Mouse (Mus musculus): ENCODE data around the gene Slc35a3. TPM values are rescaled to one million over a fixed set of nuclear protein-coding genes. Genes with fewer than 3 reads are reported as not detected.
"Not testable (repeated sequence)": the region's sequence is repeated elsewhere in the genome, so short reads cannot be mapped to it uniquely, and the experiment has no call there.

Slc35a3 gene
- polyA plus RNA-seq, 1 experiment from 2014 or later, result 7.7 TPM

GRCm38 (mm10) chr3:116664281-116664680, 48.4 kb downstream of the Slc35a3 start:
- H3K9ac ChIP-seq (ENCODE audit: low read depth, low read length); H3K9me3 ChIP-seq (ENCODE audit: control insufficient read depth, low read length); H3K4me3 ChIP-seq (ENCODE audit: low read depth, low read length); H3K27me3 ChIP-seq (ENCODE audit: control insufficient read depth, insufficient read depth, low read length); H3K4me2 ChIP-seq (replicated peaks; ENCODE audit: low read depth, low read length); DNase-seq (ENCODE audit: low spot score); H3K4me1 ChIP-seq (replicated peaks; ENCODE audit: control insufficient read depth, insufficient read depth, low read length); H3K27ac ChIP-seq (ENCODE audit: low read depth, low read length); ATAC-seq (ENCODE audit: low FRiP score); H3K36me3 ChIP-seq (ENCODE audit: control insufficient read depth, insufficient read depth, low read length): not testable (repeated sequence)
- WGBS, result 91% methylated on average over 9 of the region's 9 CpGs

GRCm38 (mm10) chr3:116662463-116662863, 50.2 kb downstream of the Slc35a3 start, which contains the start of gene Mfsd14a:
Mfsd14a (minus strand) TSS chr3:116662677.
- Histone ChIP-seq H3K4me3 (ENCODE audit: low read depth, low read length) (peak within 1 kb of the TSS; percentile 97), H3K36me3 (ENCODE audit: control insufficient read depth, insufficient read depth, low read length) (no peaks in the 10 kb centered on the region), H3K4me1 (replicated peaks; ENCODE audit: control insufficient read depth, insufficient read depth, low read length) (no peaks in the 10 kb centered on the region), H3K4me2 (replicated peaks; ENCODE audit: low read depth, low read length) (peak within 1 kb of the TSS; percentile 50), H3K9me3 (ENCODE audit: control insufficient read depth, low read length) (no peaks in the 10 kb centered on the region), H3K27me3 (ENCODE audit: control insufficient read depth, insufficient read depth, low read length) (no peaks in the 10 kb centered on the region), H3K9ac (ENCODE audit: low read depth, low read length) (peak within 1 kb of the TSS; percentile 98), H3K27ac (ENCODE audit: low read depth, low read length) (peak within 1 kb of the TSS; percentile 91)
- ATAC-seq (ENCODE audit: low FRiP score), result peak; percentile 99
- peak; percentile 98 for DNase-seq (ENCODE audit: low spot score)
- WGBS, result 0% methylated on average over 38 of the region's 39 CpGs

DNA sequence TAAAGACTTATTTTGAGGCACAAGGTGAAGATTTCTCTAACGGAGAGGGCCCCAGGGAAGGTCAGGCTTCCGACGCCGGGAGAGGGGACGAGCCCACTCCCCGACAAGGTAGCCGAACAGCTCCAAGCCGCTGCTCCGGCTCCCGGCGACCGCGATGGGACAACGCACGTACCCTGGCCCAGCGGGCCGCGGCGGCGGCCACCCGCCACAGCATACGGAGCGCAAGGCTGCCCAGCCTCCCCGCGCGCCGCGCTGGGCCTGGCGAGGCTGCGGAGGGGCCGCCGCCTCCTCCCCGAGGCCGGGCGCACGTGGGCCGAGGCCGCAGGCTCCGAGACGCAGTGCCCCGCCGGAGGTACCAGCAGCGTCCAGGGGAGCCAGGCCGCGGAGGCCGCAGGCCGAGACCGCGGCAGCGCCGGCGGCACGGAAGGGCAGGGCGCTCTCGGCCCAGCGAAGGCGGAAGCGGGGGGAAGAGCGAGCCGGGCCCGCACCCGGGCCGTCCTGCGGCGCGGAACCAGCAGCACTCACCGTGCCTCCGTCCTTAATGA, 50.7 kb downstream of the Slc35a3 start:
- Histone ChIP-seq H3K27me3 (ENCODE audit: control insufficient read depth, insufficient read depth, low read length) (no peaks in the 10 kb centered on the region), H3K4me2 (replicated peaks; ENCODE audit: low read depth, low read length) (peak overlapping the region; percentile 50), H3K27ac (ENCODE audit: low read depth, low read length) (peak overlapping the region; percentile 91), H3K9me3 (ENCODE audit: control insufficient read depth, low read length) (no peaks in the 10 kb centered on the region), H3K4me1 (replicated peaks; ENCODE audit: control insufficient read depth, insufficient read depth, low read length) (no peaks in the 10 kb centered on the region), H3K36me3 (ENCODE audit: control insufficient read depth, insufficient read depth, low read length) (no peaks in the 10 kb centered on the region), H3K9ac (ENCODE audit: low read depth, low read length) (peak overlapping the region; percentile 98), H3K4me3 (ENCODE audit: low read depth, low read length) (peak overlapping the region; percentile 97)
- ATAC-seq (ENCODE audit: low FRiP score), result peak; percentile 91
- peak; percentile 77 for DNase-seq (ENCODE audit: low spot score)
- WGBS, result under 1% methylated on average over 62 of the region's 68 CpGs

DNA sequence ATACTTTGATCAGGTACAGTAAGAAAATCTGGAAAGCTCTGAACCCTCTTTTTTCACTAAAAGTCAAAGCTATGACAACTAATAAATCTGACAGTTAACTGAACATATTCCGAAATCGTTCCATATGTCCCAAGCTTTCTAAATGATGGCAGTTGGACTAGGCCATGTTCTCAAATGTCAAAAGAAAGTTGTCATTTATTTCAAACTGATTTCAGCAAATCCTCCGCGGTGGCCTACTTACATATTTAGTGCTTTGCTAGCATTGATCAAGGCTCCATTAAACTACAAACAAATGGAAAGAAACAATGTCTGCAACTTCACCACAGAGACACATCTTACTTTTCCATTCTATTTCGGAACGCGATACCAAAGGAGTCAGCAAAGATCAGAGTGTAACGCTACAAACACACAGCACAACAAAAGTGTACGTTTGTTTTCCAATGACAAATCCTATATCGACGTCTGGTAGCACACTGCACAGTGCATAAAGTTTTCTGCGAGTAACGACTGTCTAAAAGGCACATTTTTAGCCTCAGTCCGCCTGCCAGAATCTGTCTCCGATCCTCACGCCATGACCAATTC, 51.3 kb downstream of the Slc35a3 start:
- no peaks in the 10 kb centered on the region for H3K4me1 ChIP-seq (replicated peaks; ENCODE audit: control insufficient read depth, insufficient read depth, low read length)
- H3K27me3 ChIP-seq (ENCODE audit: control insufficient read depth, insufficient read depth, low read length), result no peaks in the 10 kb centered on the region
- peak overlapping the region; percentile 50 for H3K4me2 ChIP-seq (replicated peaks; ENCODE audit: low read depth, low read length)
- 8% methylated on average over 16 of the region's 16 CpGs for WGBS
- peak overlapping the region; percentile 91 for H3K27ac ChIP-seq (ENCODE audit: low read depth, low read length)
- DNase-seq (ENCODE audit: low spot score), result no peak
- ATAC-seq (ENCODE audit: low FRiP score), result no peak
- H3K36me3 ChIP-seq (ENCODE audit: control insufficient read depth, insufficient read depth, low read length), result no peaks in the 10 kb centered on the region
- H3K9ac ChIP-seq (ENCODE audit: low read depth, low read length), result peak overlapping the region; percentile 98
- no peaks in the 10 kb centered on the region for H3K9me3 ChIP-seq (ENCODE audit: control insufficient read depth, low read length)
- H3K4me3 ChIP-seq (ENCODE audit: low read depth, low read length), result peak overlapping the region; percentile 97

- Histone ChIP-seq H3K4me3 (ENCODE audit: low read depth, low read length) (no peak overlapping the region), H3K4me2 (replicated peaks; ENCODE audit: low read depth, low read length) (no peak overlapping the region), H3K27me3 (ENCODE audit: control insufficient read depth, insufficient read depth, low read length) (no peaks in the 10 kb centered on the region), H3K27ac (ENCODE audit: low read depth, low read length) (no peak overlapping the region), H3K4me1 (replicated peaks; ENCODE audit: control insufficient read depth, insufficient read depth, low read length) (no peaks in the 10 kb centered on the region), H3K36me3 (ENCODE audit: control insufficient read depth, insufficient read depth, low read length) (no peaks in the 10 kb centered on the region), H3K9ac (ENCODE audit: low read depth, low read length) (no peak overlapping the region), H3K9me3 (ENCODE audit: control insufficient read depth, low read length) (no peaks in the 10 kb centered on the region)
- ATAC-seq (ENCODE audit: low FRiP score), result no peak
- WGBS, result 89% methylated on average over 13 of the region's 13 CpGs
- no peak for DNase-seq (ENCODE audit: low spot score)
Observed at GRCm38 (mm10) chr3:116659856-116660430, 52.7 kb downstream of the Slc35a3 start.

DNA sequence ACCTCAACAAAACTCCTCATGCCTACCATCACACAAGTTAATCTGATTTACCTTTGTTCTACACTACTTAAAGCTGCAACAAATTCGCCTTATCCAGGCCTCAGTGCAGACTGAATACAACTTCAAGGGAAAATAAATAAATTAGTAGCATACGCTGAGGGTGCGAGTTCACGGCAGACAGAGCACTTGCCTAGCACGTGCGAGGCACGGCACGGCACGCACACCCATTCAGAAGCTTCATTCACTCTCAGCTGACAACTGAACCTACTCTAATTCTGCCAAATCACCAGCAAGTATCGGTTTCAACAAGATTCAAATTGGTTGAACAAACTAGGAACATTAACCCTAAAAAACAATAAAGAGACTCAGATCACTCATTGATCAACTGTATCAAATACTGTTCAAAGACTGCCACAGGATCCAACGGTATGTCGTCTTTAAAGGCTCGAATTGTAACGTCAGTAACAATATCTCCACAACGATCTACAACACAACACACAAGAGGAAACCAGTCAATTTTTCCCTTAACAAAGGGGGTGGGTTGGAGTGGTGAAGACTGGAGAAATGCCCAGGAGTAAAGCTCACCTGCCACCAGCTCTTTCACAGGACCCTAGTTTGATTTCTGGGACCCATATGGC, 53.6 kb downstream of the Slc35a3 start:
- ATAC-seq (ENCODE audit: low FRiP score) (no peak), DNase-seq (ENCODE audit: low spot score) (no peak)
- Histone ChIP-seq H3K36me3 (ENCODE audit: control insufficient read depth, insufficient read depth, low read length) (no peaks in the 10 kb centered on the region), H3K4me1 (replicated peaks; ENCODE audit: control insufficient read depth, insufficient read depth, low read length) (no peaks in the 10 kb centered on the region), H3K4me2 (replicated peaks; ENCODE audit: low read depth, low read length) (no peak overlapping the region), H3K9ac (ENCODE audit: low read depth, low read length) (no peak overlapping the region), H3K4me3 (ENCODE audit: low read depth, low read length) (no peak overlapping the region), H3K9me3 (ENCODE audit: control insufficient read depth, low read length) (no peaks in the 10 kb centered on the region), H3K27me3 (ENCODE audit: control insufficient read depth, insufficient read depth, low read length) (no peaks in the 10 kb centered on the region), H3K27ac (ENCODE audit: low read depth, low read length) (no peak overlapping the region)
- 81% methylated on average over 15 of the region's 15 CpGs for WGBS

DNA sequence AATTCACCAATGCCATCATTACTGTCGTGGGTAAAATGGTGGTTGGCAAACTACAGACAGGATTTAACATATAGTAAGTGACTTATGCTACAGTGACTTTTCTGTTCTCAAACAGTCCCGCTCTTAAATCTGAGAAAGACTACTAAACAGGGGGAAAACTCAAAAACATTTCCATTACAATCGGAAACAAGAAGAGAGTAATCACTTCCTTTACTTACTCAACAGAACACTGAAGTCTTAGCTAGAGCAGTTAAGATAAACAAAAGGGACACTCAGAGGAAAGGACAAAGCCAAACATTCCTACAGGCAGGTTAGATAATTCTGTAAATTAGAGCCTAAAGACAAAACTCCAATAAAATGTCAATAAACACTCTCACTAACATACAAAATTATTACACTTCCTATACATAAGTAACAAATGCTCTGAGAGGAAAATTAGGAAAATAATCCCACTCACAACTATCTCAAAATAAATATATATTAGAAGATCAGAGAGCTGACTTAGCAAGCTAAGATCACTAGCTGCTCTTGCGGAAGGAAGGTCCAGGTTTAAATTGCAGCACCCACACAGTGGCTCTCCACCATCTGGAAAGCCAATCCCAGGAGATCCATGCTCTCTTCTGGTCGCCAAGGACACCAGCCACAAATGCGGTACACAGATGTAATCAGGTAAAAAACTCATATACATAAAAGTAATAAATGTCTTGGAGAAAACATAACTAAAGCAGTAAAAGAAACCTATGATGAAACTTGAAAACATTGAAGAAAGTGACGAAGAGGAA, 56.3 kb downstream of the Slc35a3 start:
- Histone ChIP-seq H3K9me3 (ENCODE audit: control insufficient read depth, low read length) (no peaks in the 10 kb centered on the region), H3K4me3 (ENCODE audit: low read depth, low read length) (no peak overlapping the region), H3K9ac (ENCODE audit: low read depth, low read length) (no peak overlapping the region), H3K36me3 (ENCODE audit: control insufficient read depth, insufficient read depth, low read length) (no peaks in the 10 kb centered on the region), H3K4me2 (replicated peaks; ENCODE audit: low read depth, low read length) (no peak overlapping the region), H3K27me3 (ENCODE audit: control insufficient read depth, insufficient read depth, low read length) (no peaks in the 10 kb centered on the region), H3K4me1 (replicated peaks; ENCODE audit: control insufficient read depth, insufficient read depth, low read length) (no peaks in the 10 kb centered on the region), H3K27ac (ENCODE audit: low read depth, low read length) (no peak overlapping the region)
- DNase-seq (ENCODE audit: low spot score) (no peak), ATAC-seq (ENCODE audit: low FRiP score) (no peak)
- WGBS, result 84% methylated on average over 7 of the region's 7 CpGs

DNA sequence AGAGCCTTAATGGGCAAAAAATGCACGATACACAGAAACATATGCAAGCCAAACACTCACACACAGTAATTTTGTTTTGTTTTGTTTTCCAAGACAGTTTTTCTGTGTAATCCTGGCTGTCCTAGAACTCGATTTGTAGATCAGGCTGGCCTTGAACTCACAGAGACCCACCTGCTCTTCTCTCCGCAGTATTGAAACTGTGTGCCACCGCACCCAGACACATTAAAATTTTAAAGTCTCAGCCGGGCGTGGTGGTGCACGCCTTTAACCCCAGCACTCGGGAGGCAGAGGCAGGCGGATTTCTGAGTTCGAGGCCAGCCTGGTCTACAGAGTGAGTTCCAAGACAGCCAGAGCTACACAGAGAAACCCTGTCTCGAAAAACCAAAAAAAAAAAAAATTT, 58.6 kb downstream of the Slc35a3 start:
- H3K36me3 ChIP-seq (ENCODE audit: control insufficient read depth, insufficient read depth, low read length); H3K4me1 ChIP-seq (replicated peaks; ENCODE audit: control insufficient read depth, insufficient read depth, low read length); H3K4me3 ChIP-seq (ENCODE audit: low read depth, low read length); ATAC-seq (ENCODE audit: low FRiP score); H3K9me3 ChIP-seq (ENCODE audit: control insufficient read depth, low read length); H3K4me2 ChIP-seq (replicated peaks; ENCODE audit: low read depth, low read length); DNase-seq (ENCODE audit: low spot score); H3K27me3 ChIP-seq (ENCODE audit: control insufficient read depth, insufficient read depth, low read length); H3K9ac ChIP-seq (ENCODE audit: low read depth, low read length); H3K27ac ChIP-seq (ENCODE audit: low read depth, low read length): not testable (repeated sequence)
- WGBS, result 94% methylated on average over 10 of the region's 11 CpGs
